Mouse (Mus musculus) forebrain, embryonic 10.5 days (tissue): ENCODE data around the gene Bcl2a1c. TPM values are rescaled to one million over a fixed set of nuclear protein-coding genes. Genes with fewer than 3 reads are reported as not detected.

Source experiments
- polyA plus RNA-seq: library from polyadenylated mRNA; unstranded; fragments of >200 nt; fragmentation: Nextera tagmentation; extraction: Ambion mirVana; gene quantifications from 2 replicates; pipeline ENCODE4 v1.2.1, GENCODE M21; 2016

Bcl2a1c gene
- polyA plus RNA-seq, 1 experiment from 2014 or later: not detected

Other genes starting within 250 kb of the Bcl2a1c start
- gene Crtap, start 60.5 kb downstream of the Bcl2a1c start, polyA plus RNA-seq: 30.7 and 31.6 TPM in 2 replicates
- gene Glb1, start 70.9 kb downstream of the Bcl2a1c start, polyA plus RNA-seq: 22.6 and 22.8 TPM in 2 replicates
- 10.1 and 10.7 TPM in 2 replicates for gene Tmppe, start 71.0 kb downstream of the Bcl2a1c start, polyA plus RNA-seq
- gene Ccr4, start 174.8 kb downstream of the Bcl2a1c start, polyA plus RNA-seq: not detected in 2 replicates
- gene C130032M10Rik, start 185.6 kb downstream of the Bcl2a1c start, polyA plus RNA-seq: 1.0 and 1.2 TPM in 2 replicates
- 5.9 and 6.5 TPM in 2 replicates for gene Trim71, start 234.2 kb downstream of the Bcl2a1c start, polyA plus RNA-seq